Mouse (Mus musculus) heart, adult 8-10 months (tissue): ENCODE results near the gene Ass1. TPM values are rescaled to one million over a fixed set of nuclear protein-coding genes. Genes with fewer than 3 reads are reported as not detected.
"Not testable (repeated sequence)": the region's sequence is repeated elsewhere in the genome, so short reads cannot be mapped to it uniquely, and the experiment has no call there.

Source experiments
- DNase-seq: peaks from one replicate; pipeline ENCODE4 v3.0.0; 2022; ENCODE audit warnings: low spot score
- total RNA-seq, 4 experiments: library from RNA; stranded (reverse); gene quantifications; 2 replicates each; pipeline ENCODE4 v1.2.4; 2022

Ass1 gene
- total RNA-seq, 4 experiments from 2014 or later, result 5.3 to 7.9 (median 7.0) TPM

- no peak for DNase-seq
Measured at GRCm38 (mm10) chr2:31530201-31530600, 60.2 kb downstream of the Ass1 start.

- DNase-seq, result peak; percentile 68
Measured at GRCm38 (mm10) chr2:31537054-31537453, 67.0 kb downstream of the Ass1 start.

- DNase-seq, result no peak
Measured at GRCm38 (mm10) chr2:31538745-31539144, 68.7 kb downstream of the Ass1 start.

- no peak for DNase-seq
Measured at GRCm38 (mm10) chr2:31541581-31541980, 71.6 kb downstream of the Ass1 start.

- DNase-seq, result no peak
Measured at GRCm38 (mm10) chr2:31547726-31548125, 77.7 kb downstream of the Ass1 start.

- no peak for DNase-seq
Measured at GRCm38 (mm10) chr2:31550503-31550902, 80.5 kb downstream of the Ass1 start.

DNA sequence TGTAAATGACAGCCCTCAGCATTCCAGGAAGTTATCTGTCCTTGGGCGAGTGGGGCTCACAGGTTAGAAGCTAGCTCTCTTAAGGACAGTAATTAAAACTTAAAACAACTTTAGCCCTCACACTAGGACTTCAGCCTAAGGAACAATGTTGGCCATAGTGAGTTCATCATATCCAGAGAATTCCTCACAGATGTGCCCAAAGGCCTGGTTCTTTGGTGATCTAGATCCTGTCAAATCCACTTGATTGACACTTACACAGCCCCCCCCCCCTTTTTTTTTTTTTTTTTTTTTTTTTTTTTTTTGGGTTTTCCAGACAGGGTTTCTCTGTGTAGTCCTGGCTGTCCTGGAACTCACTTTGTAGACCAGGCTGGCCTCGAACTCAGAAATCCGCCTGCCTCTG lies 81.3 kb downstream of the Ass1 start:
- not testable (repeated sequence) for DNase-seq

- no peak for DNase-seq
Measured at GRCm38 (mm10) chr2:31551971-31552370, 82.0 kb downstream of the Ass1 start.

DNA sequence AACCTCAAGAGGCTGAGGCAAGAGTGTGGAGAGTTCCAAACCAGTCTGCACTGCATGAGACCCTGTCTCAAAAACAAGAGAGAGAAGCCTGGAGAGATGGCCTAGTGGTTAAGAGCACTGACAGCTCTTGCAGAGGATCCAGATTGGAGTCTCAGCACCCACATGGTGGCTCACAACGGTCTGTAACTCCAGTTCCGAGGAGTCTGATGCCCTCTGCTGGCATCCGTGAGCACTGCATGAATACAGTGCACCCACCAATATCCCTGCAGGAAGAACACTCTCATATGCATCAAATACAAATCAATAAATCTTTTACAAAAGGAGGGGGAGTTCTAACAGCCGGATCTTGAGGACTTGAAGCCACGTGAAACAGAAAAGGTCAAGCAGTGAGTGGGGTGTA lies 84.6 kb downstream of the Ass1 start:
- no peak for DNase-seq

Other genes starting within 250 kb of the Ass1 start
- gene Ncs1, start 224.4 kb upstream of the Ass1 start, total RNA-seq, result 10 to 100 TPM; 10.0 to 16.2 (median 14.1) TPM
- gene Hmcn2, start 155.8 kb upstream of the Ass1 start, total RNA-seq, result 1 to 10 TPM; 4.4 to 9.4 (median 7.9) TPM
- 10 to 100 TPM; 12.8 to 20.0 (median 14.7) TPM for gene Fubp3, start 102.4 kb downstream of the Ass1 start, total RNA-seq
- not detected for gene Prdm12, start 169.8 kb downstream of the Ass1 start, total RNA-seq
- 1 to 10 TPM; 7.0 to 9.1 (median 8.1) TPM for gene Exosc2, start 200.5 kb downstream of the Ass1 start, total RNA-seq
- gene Abl1, start 218.2 kb downstream of the Ass1 start, total RNA-seq, result 10 to 100 TPM; 30.2 to 37.3 (median 30.9) TPM